Mouse (Mus musculus): ENCODE data around the gene Ppargc1a.

DNA sequence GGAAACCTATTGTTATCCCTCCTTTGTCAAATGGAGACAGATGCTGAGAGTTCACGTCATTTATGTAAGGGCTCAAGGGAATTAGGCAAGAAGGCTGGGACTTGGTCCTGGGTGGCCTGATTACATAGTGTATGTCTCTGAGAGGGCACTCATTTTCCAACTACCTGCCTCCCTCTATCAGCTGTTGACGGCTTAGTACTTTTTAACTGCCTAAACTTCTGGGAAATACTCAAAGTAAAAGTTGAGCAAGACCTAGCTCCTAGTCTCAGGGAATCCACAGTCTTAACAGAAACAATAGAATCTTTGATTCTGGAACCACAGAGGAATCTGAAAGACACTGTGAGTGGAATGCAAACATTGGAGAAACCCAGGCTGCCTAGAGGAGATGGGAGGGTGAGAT, 6.2 kb upstream of the Ppargc1a start:
- TF ChIP-seq CTCF (conservative IDR thresholded peaks at IDR 0.05; ENCODE audit: insufficient read depth, insufficient read length, low read depth, low read length) (no peak), POLR2A (IDR thresholded peaks at IDR 0.05; ENCODE audit: low read depth, low read length) (no peak)

Measured in kidney, adult 2 months (tissue).